In the genomic region with DNA sequence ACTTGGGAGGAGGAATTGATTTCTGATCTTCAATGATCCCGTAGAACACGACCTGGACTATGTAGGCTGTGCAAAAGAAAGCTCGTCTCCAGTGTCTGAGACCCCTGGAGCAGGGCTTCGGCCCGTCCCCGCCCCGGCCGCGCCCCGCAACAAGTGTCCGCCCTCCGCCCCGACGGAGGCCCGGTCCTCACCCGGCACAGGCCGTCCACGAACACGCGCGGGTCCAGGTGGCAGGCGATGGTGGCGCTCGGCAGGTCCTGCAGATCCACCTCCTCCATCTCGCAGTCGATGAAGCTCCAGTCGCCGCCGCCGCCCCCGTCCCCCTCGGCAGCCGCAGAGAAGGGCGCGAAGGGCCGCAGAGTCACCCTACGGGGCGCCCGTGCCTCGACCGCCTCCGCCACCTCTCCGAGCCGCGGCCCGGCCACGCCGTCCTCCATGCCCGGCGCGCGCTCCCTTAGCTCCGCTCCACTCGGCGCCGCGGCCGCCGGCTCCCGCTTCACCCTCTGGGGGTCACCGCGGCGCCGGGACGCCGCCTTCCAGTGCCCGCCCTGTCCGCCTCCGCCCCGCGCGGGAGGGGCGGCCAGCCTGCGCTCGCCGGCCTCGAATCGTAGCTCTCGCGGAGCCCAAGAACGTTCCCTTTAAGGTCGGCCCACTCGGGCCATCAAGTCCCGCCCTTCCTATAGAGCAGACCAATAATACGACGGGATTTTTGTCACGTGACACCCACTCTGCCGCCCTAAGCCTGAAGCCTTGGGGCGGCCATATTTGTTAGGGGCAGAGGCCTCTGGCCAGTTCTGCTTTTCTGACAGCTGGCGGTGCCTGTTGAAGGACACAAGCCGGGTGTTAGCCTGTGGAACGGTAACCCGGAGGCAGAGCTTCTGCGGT, we compare ENCODE assay signal across 8 mouse cellular contexts. TPM values are rescaled to one million over a fixed set of nuclear protein-coding genes. Genes with fewer than 3 reads are reported as not detected.
DNase-seq lines count a peak whose midpoint lies in the region; ATAC-seq and TF ChIP-seq lines count a peak whose summit lies in the region.

No protein-coding gene starts in this region.

- H3K36me3 ChIP-seq in hindbrain, embryonic 13.5 days = no peaks in the 10 kb centered on the region

- POLR2A ChIA-PET in Patski (lab: Charles Lee) = interaction anchor here (0.5 kb wide), 1 partner anchor 706 kb away, joined by 3 read pairs; no protein-coding TSS in a partner anchor

- peaks cover 32% of the 10 kb centered on the region for H3K4me1 ChIP-seq in hindbrain, embryonic 13.5 days (replicated peaks)

- peak; percentile 95 for DNase-seq in Patski (ENCODE audit: low read depth, low spot score)
- DNase-seq in cerebellum, postnatal 14 days = peak; percentile 97 to 98
- peak; percentile 97 to 98 for DNase-seq in frontal cortex, postnatal 14 days (ENCODE audit: low spot score in 2 of 2)
- peak; percentile 80 to 91 for DNase-seq in layer of hippocampus, postnatal 25 days (ENCODE audit: extremely low spot score in 1 of 2, low spot score in 1 of 2)
- DNase-seq in lung, postnatal 25 days (ENCODE audit: low spot score) = peak; percentile 99
- DNase-seq in retina, embryonic 14.5 days (ENCODE audit: low spot score) = peak; percentile 99
- DNase-seq in thymus, postnatal 4 days = peak; percentile 93

- peak; percentile 95 for ATAC-seq in Patski
- peak; percentile 99 for ATAC-seq in hindbrain, embryonic 13.5 days (ENCODE audit: low FRiP score)

- under 1% methylated on average over 79 of the region's 94 CpGs for WGBS in hindbrain, embryonic 13.5 days

- no peak for TF ChIP-seq CTCF in Patski (IDR thresholded peaks at IDR 0.05)

- no peaks in the 10 kb centered on the region for H3K9me3 ChIP-seq in hindbrain, embryonic 13.5 days

- peak overlapping the region; percentile 88 for H3K4me3 ChIP-seq in hindbrain, embryonic 13.5 days

- in situ Hi-C loops in Patski (cut with MboI; ENCODE audit: low pct_unique_long_range_greater_than_20kb) = loop anchor here (25.0 kb wide), 2 partner anchors 529 to 729 kb away; partner anchors contain the start of genes Cryzl1 and Itsn1

- H3K9ac ChIP-seq in hindbrain, embryonic 13.5 days = peak overlapping the region; percentile 93

- H3K4me2 ChIP-seq in hindbrain, embryonic 13.5 days = peak overlapping the region; percentile 70

- CTCF ChIA-PET in Patski (lab: Charles Lee) = interaction anchor here (1.0 to 1.1 kb wide), 3 partner anchors 9 to 66 kb away, joined by 3 to 4 read pairs (median 3); no protein-coding TSS in a partner anchor

- peak overlapping the region; percentile 87 for H3K27ac ChIP-seq in hindbrain, embryonic 13.5 days

- H3K27me3 ChIP-seq in Patski = no peaks in the 10 kb centered on the region
- H3K27me3 ChIP-seq in hindbrain, embryonic 13.5 days = no peaks in the 10 kb centered on the region

RNA-seq across cellular contexts. Expression of gene Rcan1, which starts 4.8 kb away (rescaled TPM):
- polyA plus RNA-seq in Patski (2021) = 119 TPM
- 56.5 and 56.6 TPM in 2 replicates for polyA plus RNA-seq in hindbrain, embryonic 13.5 days (2015; fragmentation: Nextera tagmentation; extraction: Ambion mirVana)
- 10 to 100 TPM; 40.2 to 44.9 TPM for total RNA-seq in layer of hippocampus, postnatal 25 days (2021)

RNA-seq across cellular contexts. Expression of gene Clic6, which starts 19.7 kb away (rescaled TPM):
- 0.05 TPM for polyA plus RNA-seq in Patski (2021)
- 4.8 and 11.5 TPM in 2 replicates for polyA plus RNA-seq in hindbrain, embryonic 13.5 days (2015; fragmentation: Nextera tagmentation; extraction: Ambion mirVana)
- 1 to 10 TPM; 1.2 TPM for total RNA-seq in layer of hippocampus, postnatal 25 days (2021)

Comparison
In these comparisons a context has a peak if more than half of its experiments do, and no peak if none do; other contexts are left out.
1. Peak in every context shown above with its lines: DNase-seq, ATAC-seq, H3K4me3 ChIP-seq and H3K27ac ChIP-seq.